Mouse (Mus musculus): Measurements from ENCODE around the gene Nfya. TPM values are rescaled to one million over a fixed set of nuclear protein-coding genes. Genes with fewer than 3 reads are reported as not detected.
A peak's percentile ranks its signal among the peaks of the same experiment; 100 is the strongest.

Gene Nfya
- polyA plus RNA-seq, 1 experiment from 2014 or later, result 14.8 TPM

GRCm38 (mm10) chr17:48407910-48408525 is 1.7 kb downstream of the Nfya start:
- Histone ChIP-seq H3K4me1 (peaks cover 38% of the 10 kb centered on the region), H3K9me3 (replicated peaks) (no peaks in the 10 kb centered on the region), H3K9ac (peak overlapping the region; percentile 99), H3K4me2 (peak overlapping the region; percentile 72), H3K27ac (peak overlapping the region; percentile 100), H3K27me3 (no peaks in the 10 kb centered on the region), H3K36me3 (ENCODE audit: poor library complexity, severe bottlenecking) (peaks cover 8% of the 10 kb centered on the region; the same call in 1 of the 2 replicates), H3K4me3 (peak overlapping the region; percentile 83)
- 10% methylated on average over 8 of the region's 8 CpGs for WGBS
- ATAC-seq, result no peak

GRCm38 (mm10) chr17:48407154-48407553 is 2.6 kb downstream of the Nfya start:
- peaks cover 37% of the 10 kb centered on the region for H3K4me1 ChIP-seq
- H3K9ac ChIP-seq, result peak overlapping the region; percentile 99; the same call in 1 of the 2 replicates
- no peak overlapping the region for H3K4me3 ChIP-seq
- H3K27me3 ChIP-seq, result no peaks in the 10 kb centered on the region
- H3K9me3 ChIP-seq (replicated peaks), result no peaks in the 10 kb centered on the region
- H3K27ac ChIP-seq, result 0 out of 2 replicates have a peak overlapping the region, but pooled peaks have one; percentile 100
- 85% methylated on average over 4 of the region's 4 CpGs for WGBS
- H3K36me3 ChIP-seq (ENCODE audit: poor library complexity, severe bottlenecking), result no peaks in the 10 kb centered on the region
- no peak for ATAC-seq
- H3K4me2 ChIP-seq, result peak overlapping the region; percentile 72

GRCm38 (mm10) chr17:48404706-48405105 is 5.0 kb downstream of the Nfya start:
- no peak for ATAC-seq
- Histone ChIP-seq H3K27me3 (no peaks in the 10 kb centered on the region), H3K4me1 (peaks cover 23% of the 10 kb centered on the region), H3K4me2 (no peak overlapping the region), H3K27ac (no peak overlapping the region), H3K9me3 (replicated peaks) (no peaks in the 10 kb centered on the region), H3K36me3 (ENCODE audit: poor library complexity, severe bottlenecking) (peaks cover 7% of the 10 kb centered on the region), H3K4me3 (no peak overlapping the region), H3K9ac (no peak overlapping the region)
- 79% methylated on average over 1 of the region's 1 CpGs for WGBS

GRCm38 (mm10) chr17:48403848-48404247 is 5.9 kb downstream of the Nfya start:
- H3K9ac ChIP-seq, result no peak overlapping the region
- no peak overlapping the region for H3K4me3 ChIP-seq
- no peak overlapping the region for H3K4me2 ChIP-seq
- no peak overlapping the region for H3K27ac ChIP-seq
- WGBS, result 90% methylated on average over 2 of the region's 2 CpGs
- H3K36me3 ChIP-seq (ENCODE audit: poor library complexity, severe bottlenecking), result peaks cover 15% of the 10 kb centered on the region
- peaks cover 23% of the 10 kb centered on the region for H3K4me1 ChIP-seq
- no peak for ATAC-seq
- H3K27me3 ChIP-seq, result no peaks in the 10 kb centered on the region
- H3K9me3 ChIP-seq (replicated peaks), result no peaks in the 10 kb centered on the region

GRCm38 (mm10) chr17:48402751-48403150 is 7.0 kb downstream of the Nfya start:
- Histone ChIP-seq H3K4me2 (no peak overlapping the region), H3K9ac (no peak overlapping the region), H3K27ac (no peak overlapping the region), H3K4me3 (no peak overlapping the region), H3K9me3 (replicated peaks) (no peaks in the 10 kb centered on the region), H3K4me1 (peaks cover 18% of the 10 kb centered on the region), H3K36me3 (ENCODE audit: poor library complexity, severe bottlenecking) (peaks cover 26% of the 10 kb centered on the region), H3K27me3 (no peaks in the 10 kb centered on the region)
- WGBS, result 91% methylated on average over 3 of the region's 3 CpGs
- no peak for ATAC-seq

- H3K27me3 ChIP-seq, result no peaks in the 10 kb centered on the region
- no peak for ATAC-seq
- H3K4me2 ChIP-seq, result no peak overlapping the region
- H3K9ac ChIP-seq, result no peak overlapping the region
- no peak overlapping the region for H3K27ac ChIP-seq
- H3K4me1 ChIP-seq, result peaks cover 7% of the 10 kb centered on the region; the same call in 1 of the 2 replicates
- WGBS, result 85% methylated on average over 4 of the region's 4 CpGs
- H3K36me3 ChIP-seq (ENCODE audit: poor library complexity, severe bottlenecking), result peaks cover 36% of the 10 kb centered on the region
- no peaks in the 10 kb centered on the region for H3K9me3 ChIP-seq (replicated peaks)
- no peak overlapping the region for H3K4me3 ChIP-seq
Observed at GRCm38 (mm10) chr17:48401710-48402109, 8.0 kb downstream of the Nfya start.

GRCm38 (mm10) chr17:48392616-48393015 is 17.1 kb downstream of the Nfya start:
- H3K9ac ChIP-seq, result no peak overlapping the region
- no peak overlapping the region for H3K4me3 ChIP-seq
- no peaks in the 10 kb centered on the region for H3K4me1 ChIP-seq
- 98% methylated on average over 3 of the region's 3 CpGs for WGBS
- no peak overlapping the region for H3K4me2 ChIP-seq
- no peaks in the 10 kb centered on the region for H3K27me3 ChIP-seq
- no peak overlapping the region for H3K27ac ChIP-seq
- peaks cover 98% of the 10 kb centered on the region for H3K36me3 ChIP-seq (ENCODE audit: poor library complexity, severe bottlenecking)
- no peak for ATAC-seq
- no peaks in the 10 kb centered on the region for H3K9me3 ChIP-seq (replicated peaks)

GRCm38 (mm10) chr17:48391446-48391845 is 18.3 kb downstream of the Nfya start:
- no peaks in the 10 kb centered on the region for H3K27me3 ChIP-seq
- H3K4me2 ChIP-seq, result no peak overlapping the region
- no peak overlapping the region for H3K27ac ChIP-seq
- H3K9ac ChIP-seq, result no peak overlapping the region
- no peak overlapping the region for H3K4me3 ChIP-seq
- no peaks in the 10 kb centered on the region for H3K9me3 ChIP-seq (replicated peaks)
- H3K36me3 ChIP-seq (ENCODE audit: poor library complexity, severe bottlenecking), result peaks cover 99% of the 10 kb centered on the region
- ATAC-seq, result no peak
- 92% methylated on average over 5 of the region's 5 CpGs for WGBS
- H3K4me1 ChIP-seq, result no peaks in the 10 kb centered on the region

- Histone ChIP-seq H3K36me3 (ENCODE audit: poor library complexity, severe bottlenecking) (peaks cover 88% of the 10 kb centered on the region), H3K4me2 (no peak overlapping the region), H3K9me3 (replicated peaks) (no peaks in the 10 kb centered on the region), H3K4me1 (no peaks in the 10 kb centered on the region), H3K27me3 (no peaks in the 10 kb centered on the region), H3K4me3 (no peak overlapping the region), H3K27ac (no peak overlapping the region), H3K9ac (no peak overlapping the region)
- no peak for ATAC-seq
- 95% methylated on average over 5 of the region's 5 CpGs for WGBS
Observed at GRCm38 (mm10) chr17:48389442-48389841, 20.3 kb downstream of the Nfya start.

- Histone ChIP-seq H3K27ac (no peak overlapping the region), H3K4me1 (no peaks in the 10 kb centered on the region), H3K27me3 (no peaks in the 10 kb centered on the region), H3K36me3 (ENCODE audit: poor library complexity, severe bottlenecking) (peaks cover 81% of the 10 kb centered on the region), H3K4me3 (no peak overlapping the region), H3K9me3 (replicated peaks) (no peaks in the 10 kb centered on the region), H3K4me2 (no peak overlapping the region), H3K9ac (no peak overlapping the region)
- no peak for ATAC-seq
- WGBS, result 89% methylated on average over 2 of the region's 2 CpGs
Observed at GRCm38 (mm10) chr17:48388666-48389065, 21.0 kb downstream of the Nfya start.

- ATAC-seq, result no peak
- peaks cover 53% of the 10 kb centered on the region for H3K36me3 ChIP-seq (ENCODE audit: poor library complexity, severe bottlenecking)
Observed at GRCm38 (mm10) chr17:48385786-48386461, 23.8 kb downstream of the Nfya start.

GRCm38 (mm10) chr17:48379050-48379449 is 30.7 kb downstream of the Nfya start:
- no peak for ATAC-seq
- H3K27me3 ChIP-seq, result no peaks in the 10 kb centered on the region
- H3K4me3 ChIP-seq, result no peak overlapping the region
- no peak overlapping the region for H3K4me2 ChIP-seq
- H3K4me1 ChIP-seq, result no peaks in the 10 kb centered on the region
- H3K27ac ChIP-seq, result no peak overlapping the region
- H3K36me3 ChIP-seq (ENCODE audit: poor library complexity, severe bottlenecking), result no peaks in the 10 kb centered on the region
- H3K9me3 ChIP-seq (replicated peaks), result no peaks in the 10 kb centered on the region
- no peak overlapping the region for H3K9ac ChIP-seq

More at GRCm38 (mm10) chr17:48385786-48386461, 23.8 kb downstream of the Nfya start:
- Histone ChIP-seq H3K9me3 (replicated peaks) (no peaks in the 10 kb centered on the region), H3K9ac (no peak overlapping the region), H3K4me3 (no peak overlapping the region), H3K27ac (no peak overlapping the region), H3K4me1 (no peaks in the 10 kb centered on the region), H3K4me2 (no peak overlapping the region), H3K27me3 (no peaks in the 10 kb centered on the region)
- 91% methylated on average over 2 of the region's 2 CpGs for WGBS

Measured in forebrain, embryonic 13.5 days (tissue).